Mouse (Mus musculus) cerebellum, adult 9-10 months (tissue): ENCODE measurements around the gene Carhsp1.
A peak's percentile ranks its signal among the peaks of the same experiment; 100 is the strongest.

Experiments used
- DNase-seq: peaks from one replicate; pipeline ENCODE4 v3.0.0; 2022

The Carhsp1 gene

DNA sequence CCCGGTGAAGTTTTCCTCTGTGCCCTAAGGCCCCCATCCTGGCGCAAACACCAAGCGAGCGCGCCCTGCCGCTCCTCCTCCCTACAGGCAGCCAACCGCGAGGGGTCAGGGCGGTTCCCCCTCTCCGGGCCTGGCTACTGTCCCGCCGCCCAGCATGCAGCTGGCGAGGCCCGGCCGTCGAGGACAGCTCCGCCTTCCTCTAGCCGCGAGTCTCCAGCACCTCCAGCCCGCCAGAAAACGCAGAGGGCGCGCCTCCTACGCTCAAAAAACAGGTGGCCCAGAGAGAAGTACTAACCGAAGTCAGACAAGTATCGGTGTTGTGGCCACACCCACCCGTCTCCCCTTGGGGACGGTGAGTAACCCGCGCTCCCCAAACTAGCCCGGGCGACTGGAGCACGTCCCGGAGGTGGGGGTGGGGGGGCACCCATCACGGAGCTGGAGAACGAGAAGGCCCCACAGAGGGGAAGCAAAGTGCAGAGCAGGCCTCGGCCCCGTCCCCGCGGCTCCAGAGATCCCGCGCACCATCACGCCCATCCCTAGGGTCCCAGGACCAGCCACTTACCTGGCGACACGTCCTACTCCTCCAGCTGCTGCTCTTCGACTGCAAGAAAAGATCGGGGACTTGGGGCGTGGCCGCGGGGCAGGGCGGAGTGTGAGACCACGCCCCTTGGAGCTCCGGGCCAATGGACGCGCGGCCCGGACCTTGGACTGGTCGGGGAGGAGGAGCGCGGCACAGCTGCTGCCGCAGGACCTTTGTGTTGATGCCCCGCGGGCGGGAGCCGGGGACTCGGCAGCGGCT, at the start of gene Carhsp1:
TSS of gene Carhsp1 (minus strand) at position 605 of the 799 bp plus-strand sequence.
- peak; percentile 51 for DNase-seq

DNA sequence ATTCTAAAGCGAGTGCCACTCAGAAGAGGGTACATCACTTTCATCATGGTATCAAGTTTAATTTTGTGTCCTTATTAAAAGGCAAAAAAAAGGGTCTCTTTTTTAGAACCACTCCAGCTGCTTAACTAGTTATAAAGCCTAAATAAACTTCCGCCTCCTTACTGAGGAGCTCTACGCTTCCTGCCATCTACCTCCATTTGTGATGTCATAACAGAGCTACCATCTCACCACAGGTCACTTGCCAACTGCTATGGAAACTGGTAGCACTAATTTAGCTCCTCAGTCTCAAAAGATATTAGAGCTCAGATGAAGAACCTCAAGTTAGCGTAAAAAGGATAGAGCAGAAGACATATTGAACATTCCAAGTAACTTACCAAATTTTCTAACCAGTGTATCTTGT, 48.5 kb upstream of the Carhsp1 start:
- DNase-seq = no peak

GRCm38 (mm10) chr16:8717744-8718143, 45.8 kb upstream of the Carhsp1 start:
- no peak for DNase-seq

GRCm38 (mm10) chr16:8716300-8716699, 44.3 kb upstream of the Carhsp1 start:
- no peak for DNase-seq

DNA sequence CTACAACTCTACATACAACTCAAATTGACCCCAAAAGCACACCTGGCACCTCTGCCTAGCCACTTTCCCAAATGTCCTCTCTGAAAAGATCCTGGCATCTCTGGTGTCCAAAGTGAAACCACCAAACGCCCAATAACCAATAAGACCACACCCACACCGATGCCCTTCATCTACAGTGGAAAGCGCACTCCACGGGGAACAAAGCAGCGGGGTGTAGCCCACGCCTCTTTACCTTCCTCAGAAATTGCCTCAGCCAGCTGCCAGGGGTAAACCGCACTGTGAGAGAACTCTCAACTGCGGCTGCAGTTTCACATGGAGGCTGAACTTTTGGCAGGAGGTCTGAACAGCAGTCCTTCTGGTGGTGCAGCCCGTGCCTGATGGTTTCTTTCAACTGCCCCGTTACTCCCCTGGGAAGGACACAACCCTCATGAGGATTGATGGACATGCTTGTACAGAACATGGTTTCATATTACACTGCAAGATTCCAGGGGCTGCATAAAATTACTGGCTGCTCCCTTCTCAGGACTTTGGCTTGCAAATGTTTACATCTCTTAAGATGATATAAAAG, 43.6 kb upstream of the Carhsp1 start:
- DNase-seq = no peak

GRCm38 (mm10) chr16:8714851-8715250, 42.9 kb upstream of the Carhsp1 start:
- no peak for DNase-seq

DNA sequence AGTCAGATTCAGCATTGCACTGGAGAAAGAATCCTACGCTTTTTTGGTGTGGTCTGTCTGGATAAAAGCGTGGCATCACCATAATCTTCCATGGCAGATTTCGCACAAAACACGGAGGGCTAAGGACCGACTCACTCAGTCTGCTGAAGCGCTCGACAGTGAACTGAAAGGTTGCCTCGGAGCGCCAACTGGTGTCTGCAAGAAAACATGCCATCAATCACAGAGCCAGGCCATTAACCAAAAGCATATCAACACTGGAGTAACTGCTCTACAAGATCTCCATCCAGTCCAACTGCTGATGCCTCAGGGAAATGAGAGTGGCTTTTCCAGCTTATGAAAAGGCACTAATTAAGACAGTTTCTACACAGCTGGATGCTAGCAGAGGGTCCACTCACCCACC, 40.0 kb upstream of the Carhsp1 start:
- DNase-seq = no peak

DNA sequence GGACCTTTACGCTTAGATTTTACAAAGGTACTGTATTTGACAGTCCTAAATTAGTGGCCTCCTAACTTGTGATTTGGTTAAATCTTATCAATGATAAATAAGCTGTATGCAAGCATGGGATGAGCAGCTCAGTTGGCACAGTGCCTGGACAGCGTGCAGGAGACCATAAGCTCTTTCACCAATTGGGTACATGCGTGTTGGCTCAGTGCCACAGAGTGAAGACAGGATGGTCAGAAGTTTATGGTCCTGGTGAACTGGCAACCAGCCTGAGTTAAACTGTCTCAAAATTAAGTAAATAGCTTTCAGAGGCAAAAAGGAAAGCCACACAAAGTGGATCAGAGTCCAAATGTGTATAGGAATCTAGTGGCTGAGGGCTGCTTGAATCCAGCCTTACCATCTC, 28.6 kb upstream of the Carhsp1 start:
- no peak for DNase-seq

DNA sequence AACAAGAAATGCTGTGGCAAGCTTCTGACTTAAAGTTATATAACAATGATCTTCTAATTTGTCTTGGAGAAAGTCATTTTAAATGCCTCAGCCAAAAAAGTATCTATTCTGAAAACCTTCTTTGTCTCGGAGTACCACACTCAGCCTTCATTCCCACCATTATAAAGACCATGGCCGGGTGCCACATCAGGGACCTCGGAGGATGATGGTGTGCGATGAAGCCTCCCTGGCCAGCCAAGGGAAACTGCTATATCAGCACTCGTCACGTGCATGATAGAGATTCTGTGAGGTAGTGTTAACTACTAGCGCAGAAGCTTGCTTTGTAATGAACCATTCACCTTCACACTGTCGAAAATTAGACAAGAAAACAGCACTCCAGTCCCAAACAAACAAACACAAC, 27.6 kb upstream of the Carhsp1 start:
- DNase-seq = no peak

GRCm38 (mm10) chr16:8691206-8691605, 19.3 kb upstream of the Carhsp1 start:
- peak; percentile 62 for DNase-seq

DNA sequence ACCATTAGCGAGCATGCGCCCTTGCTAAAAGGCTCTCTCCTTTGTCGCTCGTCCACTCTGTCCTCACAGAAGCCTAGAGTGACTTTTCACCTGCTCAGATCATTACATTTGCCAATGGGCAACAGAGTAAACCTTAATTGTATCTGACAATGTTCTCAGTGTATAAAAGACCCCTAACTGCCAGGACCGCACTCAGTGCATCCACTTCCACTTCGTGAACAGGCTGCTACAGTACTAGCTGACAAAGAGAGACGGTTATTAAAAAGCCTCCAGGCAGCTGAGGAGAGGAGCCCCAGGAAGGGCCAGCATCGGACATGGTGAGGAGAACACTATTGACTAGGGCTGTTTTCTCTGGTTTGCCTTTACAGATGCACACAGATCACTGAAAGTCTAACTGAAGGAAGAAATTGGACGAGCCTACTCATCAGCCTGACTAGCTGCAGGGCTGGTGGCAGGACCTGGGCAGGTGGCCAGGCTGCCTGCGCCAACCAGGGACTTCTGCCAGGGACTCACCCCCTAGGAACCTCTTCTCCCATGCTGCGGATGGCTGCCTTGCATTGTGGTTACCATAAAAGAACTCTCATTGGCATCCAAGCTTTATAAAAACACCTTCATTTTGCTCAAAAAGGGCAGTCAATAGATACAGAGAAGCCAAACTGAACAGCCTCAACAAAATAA, 18.2 kb upstream of the Carhsp1 start:
- peak; percentile 94 for DNase-seq

DNA sequence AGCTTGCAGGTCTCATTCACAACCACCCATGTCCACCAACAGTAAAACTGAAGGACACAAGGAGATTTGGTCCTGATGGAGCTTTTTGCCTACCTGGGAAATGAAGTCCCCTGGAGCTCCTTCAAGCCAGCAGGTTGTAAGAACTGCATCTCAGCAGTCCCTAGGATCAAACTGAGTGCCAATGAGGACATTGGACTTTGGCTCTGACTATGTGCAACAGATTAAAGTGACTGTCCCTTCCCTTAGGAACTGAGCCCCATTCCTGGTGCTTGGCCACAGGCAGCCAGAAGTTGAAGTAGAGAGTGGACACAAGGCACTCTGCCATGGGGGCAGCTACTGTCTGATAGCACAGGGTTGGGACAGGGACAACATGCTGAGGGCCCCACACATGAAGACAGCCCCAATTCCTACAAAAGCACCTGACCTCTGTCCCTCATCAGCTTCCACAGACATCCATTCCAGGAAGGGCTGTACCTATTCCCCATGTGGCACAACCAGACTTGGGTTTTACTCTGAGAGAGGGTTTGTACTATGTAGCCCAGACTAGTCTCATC, 15.7 kb upstream of the Carhsp1 start:
- DNase-seq = no peak

DNA sequence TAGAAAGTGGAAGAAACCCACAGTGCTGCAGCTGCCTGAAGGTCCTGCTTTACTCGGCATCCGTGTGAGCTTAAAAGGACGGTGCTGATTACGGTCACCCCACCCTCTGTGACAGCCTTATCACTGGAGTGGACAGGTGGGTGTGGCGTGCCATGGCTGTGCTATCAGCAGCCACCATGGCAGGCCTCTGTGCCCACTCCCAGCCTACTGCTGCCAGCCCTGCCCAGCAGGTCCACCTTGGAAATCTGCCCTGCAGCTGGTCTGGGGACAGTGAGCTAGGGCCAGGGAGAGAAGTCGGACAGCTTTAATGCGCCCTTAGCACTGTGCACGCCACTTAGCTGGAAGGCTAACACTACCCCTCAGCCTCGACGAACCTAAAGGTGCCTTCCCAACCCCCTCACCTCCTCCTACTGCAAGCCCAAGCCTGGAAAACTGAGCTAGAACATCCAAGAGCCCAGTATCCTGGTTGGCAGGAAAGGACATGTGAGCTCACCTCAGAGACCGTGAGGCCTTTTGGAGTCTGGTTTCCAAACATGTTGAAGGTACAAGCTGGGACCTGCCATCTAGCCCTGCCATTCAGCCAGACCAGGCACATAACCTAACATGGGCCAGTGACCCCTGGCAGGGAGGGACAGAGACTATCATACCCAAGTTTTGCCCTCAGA, 15.0 kb upstream of the Carhsp1 start:
- peak; percentile 39 for DNase-seq

DNA sequence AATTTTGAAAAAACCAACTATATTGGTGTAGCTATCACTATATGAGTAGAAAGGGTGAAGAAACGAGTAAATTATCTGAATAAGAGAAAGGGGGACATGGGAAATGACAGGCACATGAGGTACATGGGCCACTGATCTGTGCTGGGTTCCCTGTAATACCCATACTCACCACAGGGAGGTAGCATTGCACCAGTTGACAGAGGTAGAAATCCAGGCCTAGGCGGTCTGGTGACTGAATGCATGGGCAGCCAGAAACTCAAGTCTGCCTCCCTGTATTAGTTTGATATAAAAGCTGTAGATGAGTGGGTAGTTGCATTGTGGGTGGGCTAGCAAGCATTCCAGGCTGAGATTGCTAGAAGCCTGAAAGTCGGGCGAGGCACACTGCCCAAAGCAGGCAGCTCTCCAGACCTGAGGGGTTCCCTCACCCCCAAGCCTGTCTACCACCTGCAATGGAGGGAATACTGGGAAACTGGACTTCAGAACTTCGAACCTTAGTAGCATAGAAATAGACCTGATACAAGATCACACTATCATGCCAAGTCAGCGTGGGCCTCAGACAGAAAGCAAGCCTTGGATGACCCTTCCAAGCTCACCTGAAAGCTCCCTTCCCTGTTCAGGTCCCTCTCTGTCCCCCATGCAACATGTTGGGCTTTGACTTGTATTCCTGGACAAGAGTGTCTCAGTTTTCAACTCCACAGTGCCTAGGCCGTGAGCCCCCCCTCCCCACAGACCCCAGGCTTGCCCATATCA, 14.3 kb upstream of the Carhsp1 start:
- peak; percentile 84 for DNase-seq

- peak; percentile 81 for DNase-seq
Measured at GRCm38 (mm10) chr16:8685087-8685486, 13.1 kb upstream of the Carhsp1 start.

- DNase-seq = no peak
Measured at GRCm38 (mm10) chr16:8680470-8680869, 8.5 kb upstream of the Carhsp1 start, which contains the start of gene Gm5767. Gene Gm5767 (plus strand): TSS chr16:8680770.

DNA sequence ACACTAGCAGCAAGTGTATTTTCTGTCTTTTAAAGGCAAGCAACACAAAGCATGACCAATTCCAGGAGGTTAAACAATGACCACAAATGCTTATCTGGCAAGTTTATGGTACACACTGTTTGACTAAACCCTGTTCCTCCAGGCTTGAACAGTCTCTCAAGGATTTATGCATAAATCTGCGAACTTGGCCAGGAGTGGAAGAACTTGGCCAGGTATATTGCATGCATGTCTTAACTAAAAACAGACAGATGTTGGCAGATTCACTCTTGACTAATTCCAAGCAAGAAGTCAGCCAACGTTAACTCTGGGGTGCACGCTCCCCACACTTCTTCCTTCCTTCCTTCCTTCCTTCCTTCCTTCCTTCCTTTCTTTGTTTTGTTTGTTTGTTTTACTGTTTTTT, 7.8 kb upstream of the Carhsp1 start:
- no peak for DNase-seq

DNA sequence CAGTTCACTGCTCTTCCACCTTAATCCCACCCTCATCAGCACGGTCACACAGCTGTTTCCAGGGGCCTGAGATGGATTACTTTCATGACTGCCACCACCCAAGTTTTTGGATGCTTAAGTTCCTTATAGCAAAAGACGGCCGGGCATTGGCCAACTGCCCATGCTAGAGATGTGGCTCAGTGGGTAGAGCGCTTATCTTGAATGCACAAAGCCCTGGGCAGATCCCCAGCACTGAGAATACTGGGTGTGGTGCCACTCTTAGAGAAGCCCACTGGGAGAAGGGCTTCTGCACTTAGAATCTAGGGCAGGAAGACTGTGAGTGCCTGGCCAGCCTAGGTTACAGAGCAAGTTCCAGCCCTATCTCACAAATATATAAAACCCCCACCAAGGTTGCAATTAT, 6.7 kb upstream of the Carhsp1 start:
- DNase-seq = no peak

- DNase-seq = no peak
Measured at GRCm38 (mm10) chr16:8678035-8678434, 6.1 kb upstream of the Carhsp1 start.

DNA sequence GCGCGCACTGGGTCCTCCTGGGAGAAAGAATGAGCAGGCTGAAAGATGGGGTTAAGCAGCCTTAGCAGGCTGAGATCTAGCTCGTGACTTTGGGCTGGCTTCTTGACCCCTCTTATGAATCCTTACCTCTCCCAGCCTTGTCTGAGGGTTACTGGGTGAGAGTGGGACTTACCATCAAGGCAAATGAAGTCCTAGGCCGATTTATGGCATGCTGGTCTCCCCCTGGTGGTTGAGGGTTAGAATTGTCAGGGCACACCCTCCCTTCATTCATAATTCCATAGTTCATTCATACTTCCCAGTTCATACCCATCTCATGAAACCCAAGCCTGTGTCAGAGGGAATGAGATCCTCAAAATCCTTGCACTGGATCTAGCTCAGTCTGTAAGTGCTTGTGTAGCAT, 4.8 kb upstream of the Carhsp1 start:
- peak; percentile 56 for DNase-seq

DNA sequence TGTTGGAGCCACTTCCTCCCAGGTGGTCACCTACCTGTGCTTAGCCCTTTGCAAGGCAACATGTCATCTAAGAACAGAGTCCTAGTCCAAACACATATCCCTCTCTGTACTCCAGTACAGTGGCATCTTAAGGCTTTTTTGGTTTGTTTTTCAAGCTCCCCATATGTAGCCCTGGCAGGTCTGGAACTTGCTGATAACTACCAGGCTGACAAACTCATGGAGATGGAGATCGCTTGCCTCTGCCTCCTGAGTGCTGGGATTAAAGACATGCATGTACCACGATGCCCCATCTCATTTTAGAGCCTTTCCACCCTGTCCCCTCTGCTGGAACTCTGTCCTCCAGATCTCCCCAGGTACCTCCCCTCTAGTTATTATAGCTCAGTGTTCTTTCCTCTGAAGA, 4.3 kb upstream of the Carhsp1 start:
- no peak for DNase-seq

GRCm38 (mm10) chr16:8675559-8675958, 3.6 kb upstream of the Carhsp1 start:
- no peak for DNase-seq
